Mouse (Mus musculus) adrenal gland (tissue): ENCODE measurements around the gene Tbc1d16.

ENCODE experiments used
- intact Hi-C: fragments of 180-260 bp; cut with DNase I; formaldehyde crosslinking; loops from one replicate; pipeline ENCODE4 v1.15.1; 2025

Tbc1d16 gene

GRCm38 (mm10) chr11:119181861-119182395 is 46.4 kb downstream of the Tbc1d16 start:
- intact Hi-C loops = no loop called here

- intact Hi-C loops = no loop called here
These were observed 47.3 kb downstream of the Tbc1d16 start for GRCm38 (mm10) chr11:119180824-119181582.

GRCm38 (mm10) chr11:119178317-119178716 is 50.0 kb downstream of the Tbc1d16 start:
- intact Hi-C loops = no loop called here

GRCm38 (mm10) chr11:119176389-119177179 is 51.7 kb downstream of the Tbc1d16 start:
- intact Hi-C loops = no loop called here

GRCm38 (mm10) chr11:119171588-119171987 is 56.7 kb downstream of the Tbc1d16 start:
- intact Hi-C loops = no loop called here

- intact Hi-C loops = no loop called here
These were observed 59.4 kb downstream of the Tbc1d16 start for GRCm38 (mm10) chr11:119168851-119169250.

- intact Hi-C loops = no loop called here
These were observed 62.3 kb downstream of the Tbc1d16 start for GRCm38 (mm10) chr11:119165995-119166394.

GRCm38 (mm10) chr11:119164375-119164774 is 63.9 kb downstream of the Tbc1d16 start:
- intact Hi-C loops = no loop called here

- intact Hi-C loops = no loop called here
These were observed 64.6 kb downstream of the Tbc1d16 start for GRCm38 (mm10) chr11:119163734-119163992.

- intact Hi-C loops = no loop called here
These were observed 65.2 kb downstream of the Tbc1d16 start for GRCm38 (mm10) chr11:119162959-119163733.

- intact Hi-C loops = no loop called here
These were observed 66.6 kb downstream of the Tbc1d16 start for GRCm38 (mm10) chr11:119161665-119162064.

GRCm38 (mm10) chr11:119160050-119160449 is 68.2 kb downstream of the Tbc1d16 start:
- intact Hi-C loops = no loop called here

- intact Hi-C loops = no loop called here
These were observed 68.8 kb downstream of the Tbc1d16 start for GRCm38 (mm10) chr11:119159496-119159895.

- intact Hi-C loops = no loop called here
These were observed 70.7 kb downstream of the Tbc1d16 start for GRCm38 (mm10) chr11:119157377-119158189.

- intact Hi-C loops = no loop called here
These were observed 71.6 kb downstream of the Tbc1d16 start for GRCm38 (mm10) chr11:119156481-119157254.

- intact Hi-C loops = no loop called here
These were observed 72.4 kb downstream of the Tbc1d16 start for GRCm38 (mm10) chr11:119155638-119156480.

- intact Hi-C loops = no loop called here
These were observed 75.9 kb downstream of the Tbc1d16 start for GRCm38 (mm10) chr11:119152321-119152831.

GRCm38 (mm10) chr11:119151073-119151607 is 77.2 kb downstream of the Tbc1d16 start:
- intact Hi-C loops = no loop called here

- intact Hi-C loops = no loop called here
These were observed 77.9 kb downstream of the Tbc1d16 start for GRCm38 (mm10) chr11:119150442-119150841.
